Mouse (Mus musculus): Measurements from ENCODE around the gene Gpr180. TPM values are rescaled to one million over a fixed set of nuclear protein-coding genes. Genes with fewer than 3 reads are reported as not detected.

The Gpr180 gene
- 10 to 100 TPM; 12.6 to 14.5 TPM for total RNA-seq (2023)

DNA sequence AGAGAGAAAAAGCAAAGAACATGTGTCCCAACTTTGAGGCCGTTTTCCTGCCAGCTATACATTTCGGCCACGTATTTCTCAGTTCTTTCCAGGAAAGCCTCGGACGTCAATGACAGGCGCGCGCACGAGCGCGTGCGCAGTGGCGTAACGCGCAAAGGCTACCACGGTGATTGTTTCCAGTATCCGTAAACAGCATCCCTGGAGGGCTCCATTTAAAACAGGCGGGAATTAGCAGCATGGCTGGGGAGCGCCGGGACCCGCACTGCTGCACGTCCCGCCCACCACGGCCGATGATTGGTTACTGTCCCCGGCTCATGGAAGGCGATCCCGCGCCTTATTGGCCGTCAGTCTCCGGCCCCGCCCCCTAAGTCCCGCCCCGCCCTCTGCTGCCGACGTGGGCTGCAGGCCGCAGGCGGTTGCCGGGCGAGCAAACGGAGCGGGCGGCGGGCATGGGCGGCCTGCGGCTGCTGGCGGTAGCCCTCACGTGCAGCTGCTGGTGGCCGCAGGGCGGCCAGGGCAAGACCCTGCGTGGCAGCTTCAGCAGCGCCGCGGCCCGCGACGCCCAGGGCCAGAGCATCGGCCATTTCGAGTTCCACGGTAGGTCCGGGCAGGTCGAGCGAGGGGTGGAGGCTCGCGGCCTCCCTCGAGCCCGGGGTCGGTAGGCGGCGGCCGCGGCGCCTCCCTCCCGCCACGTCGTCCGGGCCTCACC is at the start of gene Gpr180:
TSS of gene Gpr180 (plus strand) at position 415 of the 709 bp plus-strand sequence.

DNA sequence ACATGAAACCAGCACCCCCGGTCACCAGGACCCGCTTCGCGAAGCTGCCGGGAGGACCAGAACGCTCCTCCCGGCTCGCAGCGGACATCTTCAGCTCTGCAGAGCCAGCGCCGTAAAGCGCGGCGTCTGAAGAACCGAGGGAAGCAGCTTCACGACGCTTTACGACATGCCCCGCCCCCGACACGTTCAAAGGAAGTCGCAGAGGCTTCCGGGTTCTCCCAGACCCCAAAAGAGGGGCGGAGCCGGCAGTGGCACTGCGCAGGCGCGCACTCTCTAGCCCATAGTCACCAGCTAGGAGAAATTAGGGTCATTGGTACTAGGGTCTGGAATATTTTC is 4.3 kb upstream of the Gpr180 start, which contains the start of gene Tgds:
TSS of gene Tgds (minus strand) at position 114 of the 336 bp plus-strand sequence.

Other genes with a start within 250 kb of the Gpr180 start
- not detected for gene Dct, start 84.9 kb upstream of the Gpr180 start, total RNA-seq (2023)
- gene Tgds, start 4.4 kb upstream of the Gpr180 start, total RNA-seq (2023), result 10 to 100 TPM; 24.5 to 24.7 TPM
- gene Sox21, start 99.9 kb downstream of the Gpr180 start, total RNA-seq (2023), result not detected
- gene Gm9376, start 129.8 kb downstream of the Gpr180 start, total RNA-seq (2023), result not detected

Data from B cell, adult 67 days (primary cell).